Comparison of ENCODE assay signal across 14 mouse cellular contexts in genomic region chr14:31555963-31556434, GRCm38 (mm10). TPM values are rescaled to one million over a fixed set of nuclear protein-coding genes. Genes with fewer than 3 reads are reported as not detected.
DNase-seq lines count a peak whose midpoint lies in the region; ATAC-seq and TF ChIP-seq lines count a peak whose summit lies in the region.
"Had no signal": no experiment of that assay in that cellular context is flagged by ENCODE, and none has a peak within 500 bp of the region (broad histone marks: within the 10 kb centered on the region; RNA-seq: fewer than 3 reads in every experiment).

No protein-coding gene starts in this region.

- H3K4me1 ChIP-seq in limb, embryonic 14.5 days (ENCODE audit: control insufficient read depth, insufficient read depth, low read length): peaks cover 10% of the 10 kb centered on the region; the same call in 1 of the 2 replicates
- H3K4me1 ChIP-seq in neural tube, embryonic 15.5 days: no peaks in the 10 kb centered on the region
- H3K4me1 ChIP-seq in forebrain, embryonic 14.5 days (ENCODE audit: control insufficient read depth, insufficient read depth, low read length): no peaks in the 10 kb centered on the region

- peak; percentile 82 for DNase-seq in gastrocnemius, adult 18-20 months (ENCODE audit: low spot score)
- no peak for DNase-seq in gastrocnemius, postnatal 4 days (ENCODE audit: low spot score in 2 of 2)
- peak; percentile 45 for DNase-seq in retina, postnatal 1 day
- no peak for DNase-seq in retina, embryonic 14.5 days (ENCODE audit: low spot score)
- no peak for DNase-seq in limb, embryonic 14.5 days (ENCODE audit: low spot score)
- DNase-seq in thymus, postnatal 4 days: peak; percentile 94
- DNase-seq in forebrain, embryonic 14.5 days (ENCODE audit: low spot score): no peak
- DNase-seq: adrenal gland, postnatal 25 days; cerebellum, adult 8-10 months; right cerebral cortex, postnatal 14 days had no signal

- no peaks in the 10 kb centered on the region for H3K36me3 ChIP-seq in limb, embryonic 14.5 days (ENCODE audit: control insufficient read depth, insufficient read depth, low read length)
- no peaks in the 10 kb centered on the region for H3K36me3 ChIP-seq in neural tube, embryonic 15.5 days
- H3K36me3 ChIP-seq in forebrain, embryonic 14.5 days (ENCODE audit: control insufficient read depth, insufficient read depth, low read length): no peaks in the 10 kb centered on the region
- H3K36me3 ChIP-seq: embryonic facial prominence, embryonic 12.5 days; lung, embryonic 15.5 days had no signal

- no peaks in the 10 kb centered on the region for H3K9me3 ChIP-seq in limb, embryonic 14.5 days (ENCODE audit: control insufficient read depth, low read length)
- no peaks in the 10 kb centered on the region for H3K9me3 ChIP-seq in neural tube, embryonic 15.5 days (replicated peaks)
- no peaks in the 10 kb centered on the region for H3K9me3 ChIP-seq in forebrain, embryonic 14.5 days (replicated peaks; ENCODE audit: control insufficient read depth, low read length)
- H3K9me3 ChIP-seq: embryonic facial prominence, embryonic 12.5 days; lung, embryonic 15.5 days had no signal

- no peak overlapping the region for H3K9ac ChIP-seq in limb, embryonic 14.5 days (ENCODE audit: low read depth, low read length, severe bottlenecking)
- no peak overlapping the region for H3K9ac ChIP-seq in neural tube, embryonic 15.5 days (replicated peaks)
- no peak overlapping the region for H3K9ac ChIP-seq in forebrain, embryonic 14.5 days (ENCODE audit: low read length)
- H3K9ac ChIP-seq: embryonic facial prominence, embryonic 12.5 days; lung, embryonic 15.5 days had no signal

- no peak overlapping the region for H3K4me2 ChIP-seq in limb, embryonic 14.5 days (replicated peaks; ENCODE audit: low read depth, low read length, severe bottlenecking)
- no peak overlapping the region for H3K4me2 ChIP-seq in neural tube, embryonic 15.5 days
- H3K4me2 ChIP-seq in forebrain, embryonic 14.5 days (ENCODE audit: low read length): no peak overlapping the region
- H3K4me2 ChIP-seq: embryonic facial prominence, embryonic 12.5 days; lung, embryonic 15.5 days had no signal

- H3K27me3 ChIP-seq in limb, embryonic 14.5 days (ENCODE audit: control insufficient read depth, insufficient read depth, low read length): no peaks in the 10 kb centered on the region
- no peaks in the 10 kb centered on the region for H3K27me3 ChIP-seq in neural tube, embryonic 15.5 days (replicated peaks)
- H3K27me3 ChIP-seq in forebrain, embryonic 14.5 days (replicated peaks; ENCODE audit: control insufficient read depth, insufficient read depth, low read length): no peaks in the 10 kb centered on the region

- peak; percentile 56; the same call in 1 of the 2 replicates for ATAC-seq in limb, embryonic 14.5 days (ENCODE audit: low FRiP score, low read depth)
- ATAC-seq in neural tube, embryonic 15.5 days (ENCODE audit: low FRiP score): no peak
- ATAC-seq in forebrain, embryonic 14.5 days: no peak

- no peak overlapping the region for H3K4me3 ChIP-seq in limb, embryonic 14.5 days (replicated peaks; ENCODE audit: low read length)
- H3K4me3 ChIP-seq in neural tube, embryonic 15.5 days (replicated peaks): no peak overlapping the region
- H3K4me3 ChIP-seq in forebrain, embryonic 14.5 days (ENCODE audit: low read depth, low read length): no peak overlapping the region
- H3K4me3 ChIP-seq: embryonic facial prominence, embryonic 12.5 days; lung, embryonic 15.5 days had no signal

- H3K27ac ChIP-seq in limb, embryonic 14.5 days (replicated peaks; ENCODE audit: low read depth, low read length): no peak overlapping the region
- no peak overlapping the region for H3K27ac ChIP-seq in neural tube, embryonic 15.5 days (replicated peaks)
- no peak overlapping the region for H3K27ac ChIP-seq in forebrain, embryonic 14.5 days (ENCODE audit: low read depth, low read length)
- H3K27ac ChIP-seq: embryonic facial prominence, embryonic 12.5 days; kidney, postnatal 0 days; lung, embryonic 15.5 days had no signal

- 37% methylated on average over 14 of the region's 14 CpGs for WGBS in limb, embryonic 14.5 days
- WGBS in neural tube, embryonic 15.5 days: 60% methylated on average over 14 of the region's 14 CpGs
- WGBS in forebrain, embryonic 14.5 days: 73% methylated on average over 14 of the region's 14 CpGs

- no peak for TF ChIP-seq POLR2A in limb, embryonic 14.5 days (IDR thresholded peaks at IDR 0.05; ENCODE audit: borderline replicate concordance, extremely low read depth, insufficient read depth, insufficient read length)

RNA-seq across cellular contexts. Expression of gene Colq, which starts 35.1 kb away (rescaled TPM):
- total RNA-seq in gastrocnemius, adult 18-20 months (2021): 1 to 10 TPM; 6.4 to 7.2 TPM
- total RNA-seq in gastrocnemius, postnatal 4 days (2021): 10 to 100 TPM; 10.4 to 15.2 TPM
- 4.3 and 5.1 TPM in 2 replicates for polyA plus RNA-seq in limb, embryonic 14.5 days (2012; rRNA removed)
- 3.8 and 4.9 TPM in 2 replicates for polyA plus RNA-seq in limb, embryonic 14.5 days (2014; fragmentation: Nextera tagmentation; extraction: Ambion mirVana)
- 0.63 and 3.1 TPM in 2 replicates for polyA plus RNA-seq in neural tube, embryonic 15.5 days (2015; fragmentation: Nextera tagmentation; extraction: Ambion mirVana)
- polyA plus RNA-seq in forebrain, embryonic 14.5 days (2014; fragmentation: Nextera tagmentation; extraction: Ambion mirVana): 0.08 TPM in 1 of 2 replicates, not detected in the other
- total RNA-seq: adrenal gland, postnatal 25 days had no signal

Comparison
In these comparisons a context has a peak if more than half of its experiments do, and no peak if none do; other contexts are left out.
1. DNase-seq: peak in gastrocnemius, adult 18-20 months (single experiment), retina, postnatal 1 day (single experiment) and thymus, postnatal 4 days (single experiment); none in gastrocnemius, postnatal 4 days (0 of 2), retina, embryonic 14.5 days (single experiment), limb, embryonic 14.5 days (single experiment) and forebrain, embryonic 14.5 days (single experiment).